Mouse (Mus musculus): ENCODE results near the gene Cryz.
"Not testable (repeated sequence)": the region's sequence is repeated elsewhere in the genome, so short reads cannot be mapped to it uniquely, and the experiment has no call there.

DNA sequence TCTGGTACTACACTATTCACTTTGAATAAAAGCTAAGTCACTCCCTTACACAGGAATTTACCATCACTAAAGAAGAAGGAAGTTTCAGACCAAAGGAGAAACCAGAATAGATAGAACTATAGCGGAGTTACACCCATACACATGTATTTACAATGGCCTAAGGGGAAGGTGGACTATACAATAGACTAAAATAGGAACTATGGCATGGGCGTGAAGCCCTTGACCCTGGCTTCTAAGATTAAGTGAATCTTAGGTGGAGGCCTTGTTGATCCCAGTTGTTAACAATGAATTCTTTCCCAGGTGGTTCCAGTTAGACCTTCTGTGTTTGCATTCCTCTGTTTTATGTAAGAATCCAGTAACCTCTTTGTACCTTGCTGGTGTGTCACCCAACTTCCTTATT lies 34.8 kb downstream of the Cryz start:
- not testable (repeated sequence) for TF ChIP-seq EP300, CTCF (IDR thresholded peaks at IDR 0.05; ENCODE audit: low read depth)

All from heart, postnatal 0 days (tissue).